Mouse (Mus musculus) embryonic facial prominence, embryonic 10.5 days (tissue): ENCODE data around the gene Orc5. TPM values are rescaled to one million over a fixed set of nuclear protein-coding genes. Genes with fewer than 3 reads are reported as not detected.

Experiments
- DNase-seq: peaks from one replicate; pipeline ENCODE4 v3.0.0-alpha.2; 2017; ENCODE audit warnings: low spot score
- H3K27ac ChIP-seq: fragments of 300-500 bp; sonication (generic); replicated peaks from 2 replicates; pipeline ENCODE4 v1.5.1; 2016; ENCODE audit warnings: mild to moderate bottlenecking
- H3K27me3 ChIP-seq: fragments of 300-500 bp; sonication (generic); replicated peaks from 2 replicates; pipeline ENCODE4 v1.6.1; 2016; ENCODE audit warnings: low read depth, mild to moderate bottlenecking; ENCODE audit not compliant: poor library complexity, severe bottlenecking
- H3K36me3 ChIP-seq: fragments of 300-500 bp; sonication (generic); replicated peaks from 2 replicates; pipeline ENCODE4 v1.6.1; 2016; ENCODE audit warnings: mild to moderate bottlenecking, moderate library complexity
- H3K4me1 ChIP-seq: fragments of 300-500 bp; sonication (generic); 2 replicates; pipeline ENCODE4 v1.6.1; 2016
- H3K4me3 ChIP-seq: fragments of 300-500 bp; sonication (generic); 2 replicates; pipeline ENCODE4 v1.5.1; 2016; ENCODE audit warnings: mild to moderate bottlenecking, moderate library complexity
- H3K9me3 ChIP-seq: fragments of 300-500 bp; sonication (generic); 2 replicates; pipeline ENCODE4 v1.6.1; 2016; ENCODE audit warnings: mild to moderate bottlenecking
- WGBS: fragments of 180-500 bp; shearing (Covaris S2); methylation state at CpG from one replicate; pipeline ENCODE4 v1.1.7; 2016; 5-methylcytosine and 5-hydroxymethylcytosine counted together
- polyA plus RNA-seq: library from polyadenylated mRNA; unstranded; fragments of >200 nt; fragmentation: Nextera tagmentation; extraction: Ambion mirVana; gene quantifications from 2 replicates; pipeline ENCODE4 v1.2.1, GENCODE M21; 2016

Gene Orc5
- polyA plus RNA-seq, 1 experiment from 2014 or later: 50.7 TPM

DNA sequence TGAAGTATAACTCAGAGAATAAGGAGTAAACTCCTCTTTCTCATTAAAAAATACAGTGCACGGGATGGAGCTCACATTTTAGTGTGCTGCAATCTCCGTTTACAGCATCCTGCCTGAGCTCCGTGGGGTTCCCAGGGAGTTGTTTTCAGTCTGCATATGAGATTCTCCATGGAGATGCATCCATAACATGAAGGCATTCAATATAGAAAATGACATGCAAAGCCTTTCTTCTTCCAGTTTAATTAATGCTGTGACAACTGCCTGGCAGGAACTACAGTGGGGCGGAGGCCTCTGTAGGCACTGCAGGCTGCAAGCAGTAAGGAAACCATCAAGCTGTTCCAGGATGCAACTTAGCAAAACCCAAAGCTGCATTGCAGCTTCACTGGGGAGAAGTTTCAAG, 79.0 kb downstream of the Orc5 start:
- Histone ChIP-seq H3K4me3 (no peak overlapping the region), H3K9me3 (no peaks in the 10 kb centered on the region), H3K27ac (no peak overlapping the region), H3K36me3 (no peaks in the 10 kb centered on the region), H3K27me3 (no peaks in the 10 kb centered on the region), H3K4me1 (no peaks in the 10 kb centered on the region)
- WGBS: 83% methylated on average over 4 of the region's 4 CpGs
- DNase-seq: no peak

DNA sequence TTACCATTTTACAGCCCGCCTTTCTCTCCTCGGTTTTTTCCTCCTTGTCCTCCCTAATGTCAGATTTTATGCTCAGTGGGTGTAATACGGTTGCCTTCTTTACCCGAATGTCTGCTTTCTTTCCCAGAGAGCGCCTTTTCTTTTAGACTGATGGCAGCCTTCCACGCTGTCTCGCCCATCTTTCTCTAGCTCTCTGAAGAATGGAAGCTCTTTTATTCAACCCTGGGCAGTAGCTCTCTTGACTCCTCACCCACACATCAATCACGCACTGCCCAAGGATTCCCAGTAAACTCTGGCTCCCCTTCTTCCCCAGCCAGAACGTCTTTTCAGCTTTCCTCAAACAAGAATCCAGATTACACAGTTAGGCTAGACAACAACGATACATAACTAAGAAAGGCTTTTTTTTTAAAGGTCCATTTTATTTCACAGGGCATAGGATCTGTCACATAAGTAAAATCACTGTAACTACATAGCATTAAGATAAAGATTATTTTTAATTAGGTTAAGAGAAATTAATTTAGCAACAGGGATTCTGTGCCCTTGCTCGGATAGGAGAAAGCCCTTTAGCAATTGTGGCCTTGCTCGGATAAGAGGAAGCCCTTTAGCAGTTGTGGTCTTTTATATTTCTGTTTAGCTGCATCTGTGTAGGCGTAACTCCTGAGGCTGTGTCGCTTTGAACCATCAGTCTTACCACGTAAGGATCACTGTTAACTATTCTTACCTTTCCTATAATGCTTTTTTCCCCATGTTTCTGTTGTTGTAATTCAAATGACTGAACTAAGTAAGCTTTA, 97.2 kb downstream of the Orc5 start:
- H3K36me3 ChIP-seq: no peaks in the 10 kb centered on the region
- H3K27ac ChIP-seq: no peak overlapping the region
- no peaks in the 10 kb centered on the region for H3K9me3 ChIP-seq
- no peaks in the 10 kb centered on the region for H3K4me1 ChIP-seq
- WGBS: 71% methylated on average over 15 of the region's 15 CpGs
- no peaks in the 10 kb centered on the region for H3K27me3 ChIP-seq
- DNase-seq: no peak
- H3K4me3 ChIP-seq: no peak overlapping the region

DNA sequence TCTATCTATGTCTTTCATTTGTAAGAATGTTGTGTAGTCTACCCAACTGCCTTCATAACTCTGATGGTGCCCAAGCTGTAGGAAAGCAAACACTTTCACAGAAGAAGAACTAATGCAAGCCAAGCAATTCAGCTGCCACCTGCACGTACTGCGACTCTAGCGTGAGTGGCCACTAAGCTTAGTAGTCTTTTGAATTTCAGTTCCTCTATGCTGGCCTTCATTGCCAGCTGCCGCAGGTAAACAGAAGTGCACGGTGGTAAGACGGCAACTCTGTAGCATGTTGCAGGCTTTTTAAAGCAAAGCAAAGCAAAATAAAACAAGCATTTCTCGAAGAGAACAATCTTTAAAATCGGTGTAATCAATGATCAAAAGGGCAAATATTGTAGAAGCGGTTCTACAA, 97.8 kb downstream of the Orc5 start:
- no peak overlapping the region for H3K27ac ChIP-seq
- no peak overlapping the region for H3K4me3 ChIP-seq
- no peak for DNase-seq
- H3K9me3 ChIP-seq: no peaks in the 10 kb centered on the region
- H3K36me3 ChIP-seq: no peaks in the 10 kb centered on the region
- no peaks in the 10 kb centered on the region for H3K4me1 ChIP-seq
- 87% methylated on average over 9 of the region's 9 CpGs for whole genome bisulfite sequencing
- H3K27me3 ChIP-seq: no peaks in the 10 kb centered on the region

DNA sequence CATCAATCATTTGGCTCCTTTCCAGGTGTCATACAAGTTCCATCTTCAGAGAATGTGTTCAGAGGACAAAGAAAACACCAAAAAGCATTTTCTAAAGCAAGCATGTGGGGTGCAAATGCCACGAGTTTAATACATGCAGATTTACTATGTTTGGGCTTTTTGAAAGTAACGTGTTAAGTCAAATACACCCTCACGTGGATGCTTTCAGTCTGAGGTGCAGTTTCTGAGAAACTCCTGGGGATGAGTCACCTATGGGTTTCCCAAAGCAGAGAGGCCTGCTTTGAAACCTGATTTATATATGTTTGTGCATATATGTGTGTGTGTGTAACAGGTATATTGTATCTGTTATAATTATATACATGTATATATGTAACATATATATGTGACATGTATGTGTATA, 98.5 kb downstream of the Orc5 start:
- no peak for DNase-seq
- 79% methylated on average over 3 of the region's 3 CpGs for WGBS
- H3K9me3 ChIP-seq: no peaks in the 10 kb centered on the region
- no peaks in the 10 kb centered on the region for H3K4me1 ChIP-seq
- H3K27ac ChIP-seq: no peak overlapping the region
- no peaks in the 10 kb centered on the region for H3K36me3 ChIP-seq
- H3K27me3 ChIP-seq: no peaks in the 10 kb centered on the region
- no peak overlapping the region for H3K4me3 ChIP-seq

GRCm38 (mm10) chr5:22449492-22449891, 100.7 kb downstream of the Orc5 start:
- Histone ChIP-seq H3K36me3 (no peaks in the 10 kb centered on the region), H3K27me3 (no peaks in the 10 kb centered on the region), H3K4me1 (no peaks in the 10 kb centered on the region), H3K9me3 (no peaks in the 10 kb centered on the region), H3K4me3 (no peak overlapping the region), H3K27ac (no peak overlapping the region)
- WGBS: 74% methylated on average over 3 of the region's 3 CpGs
- DNase-seq: no peak

Other genes starting within 250 kb of the Orc5 start
- 1.6 and 2.1 TPM in 2 replicates for gene Reln, start 205.7 kb downstream of the Orc5 start, polyA plus RNA-seq
- 0.16 and 0.46 TPM in 2 replicates for gene Lhfpl3, start 195.6 kb upstream of the Orc5 start, polyA plus RNA-seq